Mouse (Mus musculus): ENCODE measurements at regions not wholly inside any gene's neighbourhood (a gene's known extent, or its start where the extent isn't known, plus 50 kb on each side); places are given as distances from the start of the nearest gene placed in this dataset.
A peak's percentile ranks its signal among the peaks of the same experiment; 100 is the strongest.
"Not testable (repeated sequence)": the region's sequence is repeated elsewhere in the genome, so short reads cannot be mapped to it uniquely, and the experiment has no call there.

DNA sequence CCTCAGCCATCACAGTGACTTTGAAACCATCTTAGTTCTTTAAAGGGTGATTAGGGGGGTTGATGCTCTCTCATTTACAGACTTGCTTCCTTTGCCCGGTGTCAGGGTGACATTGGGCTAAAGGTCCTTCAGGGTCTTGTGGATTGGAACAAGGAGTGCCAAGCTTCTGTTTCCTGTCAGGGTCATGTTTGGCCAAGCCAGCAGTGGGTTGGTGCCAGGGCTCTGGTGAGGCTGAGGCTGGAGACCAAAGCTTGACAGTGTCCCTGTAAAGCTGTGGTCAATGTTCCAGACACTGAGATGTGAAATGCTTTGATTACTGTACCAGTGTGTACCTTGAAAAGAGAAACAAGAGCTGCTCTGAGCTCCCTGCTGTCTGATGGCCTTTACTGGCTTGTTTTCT, 150.8 kb upstream of the Fam3c start:
- no peak for DNase-seq (ENCODE audit: low read depth, low spot score)

DNA sequence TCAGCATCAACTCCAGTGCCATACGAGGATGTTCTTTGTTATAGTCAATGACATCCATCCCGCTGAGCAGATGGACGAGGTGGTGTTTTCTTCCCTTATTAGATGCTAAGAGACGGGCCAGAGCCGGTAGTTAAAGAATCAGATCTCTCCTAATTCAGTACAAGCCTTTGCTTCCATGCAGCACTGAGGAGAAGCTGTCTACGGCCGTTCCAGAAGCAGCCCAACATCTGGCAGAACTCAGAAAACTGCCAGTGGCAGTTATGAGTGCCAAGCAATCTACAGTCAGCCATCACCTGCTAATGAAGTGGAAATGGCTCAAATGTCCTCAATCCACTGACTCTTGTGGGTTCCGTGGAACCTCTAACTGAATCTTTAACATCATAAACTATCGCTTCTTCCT, 141.3 kb upstream of the Fam3c start:
- DNase-seq (ENCODE audit: low read depth, low spot score), result peak; percentile 24

GRCm38 (mm10) chr6:22496471-22496870, 140.4 kb upstream of the Fam3c start:
- DNase-seq (ENCODE audit: low read depth, low spot score), result no peak

- peak; percentile 65 for DNase-seq (ENCODE audit: low read depth, low spot score)
These were observed 137.7 kb upstream of the Fam3c start for GRCm38 (mm10) chr6:22493632-22494260.

GRCm38 (mm10) chr6:22492896-22493295, 136.9 kb upstream of the Fam3c start:
- DNase-seq (ENCODE audit: low read depth, low spot score), result no peak

DNA sequence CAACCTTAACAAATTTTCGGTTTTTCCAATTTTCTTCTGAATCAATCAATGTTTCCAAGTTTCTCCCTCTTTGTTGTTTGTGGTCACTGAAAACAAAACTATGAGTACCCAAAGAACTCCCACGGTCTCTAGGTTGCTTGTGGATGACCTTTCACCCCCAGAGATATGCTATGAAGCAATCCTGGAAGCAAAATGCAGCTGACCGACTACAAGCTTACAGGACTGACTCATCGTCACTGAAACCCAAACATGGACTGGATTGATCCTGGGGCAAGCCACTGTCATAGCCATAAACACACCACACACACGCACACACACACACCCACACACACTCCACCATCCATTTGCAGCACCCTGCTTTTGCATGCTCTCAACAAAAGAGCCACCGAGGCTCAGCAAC, 134.7 kb upstream of the Fam3c start:
- DNase-seq (ENCODE audit: low read depth, low spot score), result no peak

- no peak for DNase-seq (ENCODE audit: low read depth, low spot score)
These were observed 131.4 kb upstream of the Fam3c start for GRCm38 (mm10) chr6:22487467-22487866.

DNA sequence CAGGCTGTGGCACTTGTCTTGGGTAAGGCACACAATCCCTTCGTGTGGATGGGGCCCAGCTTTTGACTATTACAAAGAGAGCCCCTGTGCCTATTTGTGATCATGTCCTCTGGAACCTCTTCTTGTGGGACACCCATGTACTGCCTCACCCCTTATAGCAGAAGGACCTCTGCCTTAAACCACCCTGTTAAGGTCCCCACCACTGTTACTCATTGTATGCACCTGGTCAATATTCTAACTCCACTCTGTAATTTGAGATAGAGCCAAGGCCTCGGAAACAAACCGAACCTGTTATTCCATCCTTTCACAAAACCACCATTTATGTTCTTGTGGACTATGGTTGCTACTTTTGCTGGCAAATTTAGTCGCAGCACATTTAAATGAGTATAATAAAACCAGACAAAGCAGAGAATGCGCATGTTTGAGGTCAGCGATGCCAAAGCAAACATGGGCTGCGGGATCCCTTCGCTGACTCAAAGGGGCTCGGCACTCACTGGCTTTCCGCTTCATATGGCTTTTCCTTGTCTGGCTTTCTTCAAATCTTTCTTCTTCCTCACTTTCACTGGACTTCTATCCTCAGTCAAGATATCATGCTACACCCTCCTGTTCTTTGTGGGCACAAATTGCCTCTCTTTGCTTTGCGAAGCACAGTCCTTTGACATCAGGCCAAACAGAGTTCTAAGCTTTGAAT, 129.9 kb upstream of the Fam3c start:
- DNase-seq (ENCODE audit: low read depth, low spot score), result no peak

GRCm38 (mm10) chr6:22482257-22482656, 126.2 kb upstream of the Fam3c start:
- not testable (repeated sequence) for DNase-seq (ENCODE audit: low read depth, low spot score)

GRCm38 (mm10) chr6:22474604-22475003, 118.6 kb upstream of the Fam3c start:
- DNase-seq (ENCODE audit: low read depth, low spot score), result no peak

DNA sequence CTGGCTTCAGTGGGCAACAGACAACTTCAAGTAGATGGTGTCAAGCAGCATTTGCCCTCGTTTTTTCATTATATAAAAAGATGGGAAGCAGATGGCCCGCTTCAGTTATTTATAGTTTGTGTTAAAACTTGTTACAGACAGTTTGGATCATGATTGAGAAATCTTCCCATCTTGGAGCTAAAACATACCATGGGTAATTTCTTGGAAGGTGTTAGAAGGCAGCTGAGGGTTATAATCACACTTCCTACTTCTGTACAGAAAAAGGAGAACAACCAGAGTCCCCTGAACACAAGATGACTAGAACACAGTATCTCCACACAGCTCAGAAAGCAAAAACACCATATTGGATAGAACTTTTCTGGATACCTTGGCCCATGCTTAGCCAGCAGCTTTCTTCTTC, 118.0 kb upstream of the Fam3c start:
- DNase-seq (ENCODE audit: low read depth, low spot score), result no peak

DNA sequence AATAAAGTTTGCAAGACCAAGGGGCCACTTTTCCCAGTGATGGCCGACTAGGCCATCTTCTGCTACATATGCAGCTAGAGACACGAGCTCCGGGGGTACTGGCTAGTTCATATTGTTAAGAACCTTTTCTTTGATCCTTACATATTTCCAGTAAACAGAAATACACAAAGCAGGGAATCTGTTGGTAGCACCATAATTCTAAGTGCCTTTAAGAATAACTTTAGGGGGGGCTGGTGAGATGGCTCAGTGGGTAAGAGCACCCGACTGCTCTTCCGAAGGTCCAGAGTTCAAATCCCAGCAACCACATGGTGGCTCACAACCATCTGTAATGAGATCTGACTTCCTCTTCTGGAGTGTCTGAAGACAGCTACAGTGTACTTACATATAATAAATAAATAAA, 116.4 kb upstream of the Fam3c start:
- DNase-seq (ENCODE audit: low read depth, low spot score), result not testable (repeated sequence)

DNA sequence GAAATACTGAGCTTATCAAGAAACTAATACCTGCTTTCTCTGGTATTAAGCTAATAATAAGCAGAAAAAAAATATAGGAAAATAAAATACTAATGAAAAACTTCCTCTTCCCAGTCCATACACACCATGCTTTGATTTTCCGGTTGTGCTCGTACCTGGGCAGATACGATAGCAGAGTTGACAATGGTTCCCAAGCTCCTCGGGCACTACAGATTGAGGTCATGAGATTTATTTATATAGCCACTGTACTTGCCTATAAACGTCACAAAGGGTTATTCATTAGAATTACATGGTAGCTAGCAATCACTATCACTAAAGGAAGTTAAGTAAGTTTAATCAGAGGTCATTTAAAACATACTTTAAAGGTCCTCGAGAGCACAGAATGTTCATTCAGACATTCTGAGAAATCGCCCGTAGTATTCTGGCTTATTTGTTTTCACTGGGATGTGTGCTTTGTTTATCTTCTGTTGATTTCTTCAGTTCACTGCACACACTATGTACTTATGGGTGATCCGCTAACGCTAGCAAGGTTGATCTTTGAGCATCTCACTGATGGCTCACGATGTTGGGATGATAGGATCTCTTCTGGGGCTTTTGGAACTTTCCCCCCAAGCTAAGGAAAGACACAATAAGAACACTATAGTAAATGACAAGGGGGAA, 111.4 kb upstream of the Fam3c start:
- no peak for DNase-seq (ENCODE audit: low read depth, low spot score)

GRCm38 (mm10) chr6:22465926-22466325, 109.9 kb upstream of the Fam3c start:
- no peak for DNase-seq (ENCODE audit: low read depth, low spot score)

- no peak for DNase-seq (ENCODE audit: low read depth, low spot score)
These were observed 103.5 kb upstream of the Fam3c start for GRCm38 (mm10) chr6:22459440-22460016.

GRCm38 (mm10) chr6:22452203-22452602, 96.2 kb upstream of the Fam3c start:
- no peak for DNase-seq (ENCODE audit: low read depth, low spot score)

GRCm38 (mm10) chr6:22450501-22450900, 94.5 kb upstream of the Fam3c start:
- DNase-seq (ENCODE audit: low read depth, low spot score), result no peak

DNA sequence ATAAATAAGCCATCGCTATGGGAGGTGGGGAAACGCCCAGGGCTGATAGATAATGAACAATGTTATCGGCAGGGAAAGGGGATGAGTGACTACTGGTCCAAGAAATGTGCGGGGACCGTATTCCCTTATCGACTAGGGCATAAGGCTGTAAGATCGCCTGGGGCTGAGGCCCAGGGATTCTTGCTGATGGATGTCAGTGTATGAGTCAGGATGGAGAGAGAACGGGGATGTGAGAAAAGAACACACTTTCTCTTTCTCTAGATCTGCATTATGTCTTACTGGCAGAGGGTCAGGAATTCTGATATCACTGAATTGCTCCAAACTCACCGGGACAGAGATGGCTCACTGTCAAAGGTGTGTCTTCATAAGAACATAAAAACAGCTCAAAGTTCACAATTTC, 92.9 kb upstream of the Fam3c start:
- DNase-seq (ENCODE audit: low read depth, low spot score), result no peak

DNA sequence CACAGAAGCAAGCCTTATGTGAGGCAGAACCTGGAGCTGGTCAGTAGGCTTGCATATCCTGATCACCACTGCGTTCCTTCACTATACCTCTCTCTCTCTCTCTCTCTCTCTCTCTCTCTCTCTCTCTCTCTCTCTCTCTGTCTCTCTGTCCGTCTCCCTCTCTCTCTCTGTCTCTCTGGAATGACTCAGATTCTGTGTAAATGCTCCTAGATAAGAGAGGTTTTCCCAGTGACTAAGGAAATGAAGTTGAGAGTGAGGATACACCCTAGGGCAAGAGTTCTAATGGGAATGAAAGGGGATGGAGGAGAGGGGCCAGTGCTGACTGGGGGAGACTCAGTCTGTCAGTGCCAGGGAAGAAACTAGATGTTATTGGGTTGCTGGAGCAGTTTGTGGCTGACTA, 91.6 kb upstream of the Fam3c start:
- no peak for DNase-seq (ENCODE audit: low read depth, low spot score)

GRCm38 (mm10) chr6:22446621-22447310, 90.7 kb upstream of the Fam3c start:
- DNase-seq (ENCODE audit: low read depth, low spot score), result no peak

DNA sequence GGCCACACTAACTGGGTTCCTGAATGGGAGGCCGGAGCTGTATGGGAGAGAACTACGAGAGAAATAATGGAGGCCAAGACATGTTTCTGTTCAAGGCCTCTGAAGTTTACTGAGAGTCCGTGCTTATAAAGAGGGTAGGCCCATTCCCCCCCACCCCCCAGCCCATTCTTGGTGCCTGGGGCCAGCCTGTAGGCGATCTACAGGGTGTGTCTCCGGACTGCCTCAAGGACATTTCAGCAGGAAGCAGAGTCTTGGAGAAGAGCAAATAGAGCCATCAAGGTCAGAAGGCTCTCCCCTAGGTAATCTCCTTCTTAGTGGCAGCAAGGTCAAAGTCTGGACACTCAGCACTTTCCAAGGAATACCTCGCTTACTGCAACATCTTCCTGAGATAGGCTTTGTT, 88.8 kb upstream of the Fam3c start:
- not testable (repeated sequence) for DNase-seq (ENCODE audit: low read depth, low spot score)

- no peak for DNase-seq (ENCODE audit: low read depth, low spot score)
These were observed 88.2 kb upstream of the Fam3c start for GRCm38 (mm10) chr6:22444220-22444619.

Data from forelimb bud, embryonic 11.5 days (tissue).